Mouse (Mus musculus) heart, embryonic 16.5 days (tissue): ENCODE measurements at regions not wholly inside any gene's neighbourhood (a gene's known extent, or its start where the extent isn't known, plus 50 kb on each side); places are given as distances from the start of the nearest gene placed in this dataset.
"Not testable (repeated sequence)": the region's sequence is repeated elsewhere in the genome, so short reads cannot be mapped to it uniquely, and the experiment has no call there.

Experiments used
- ATAC-seq: fragments of 200-750 bp; cut with Nextera tagmentation; replicated peaks from 2 replicates; pipeline ENCODE4 v1.8.0; 2017; ENCODE audit warnings: moderate number of reproducible peaks; ENCODE audit not compliant: insufficient read depth, low FRiP score; ENCODE audit errors: extremely low read depth
- H3K27ac ChIP-seq: fragments of 300-500 bp; sonication (generic); 2 replicates; pipeline ENCODE4 v1.5.1; 2014; ENCODE audit warnings: mild to moderate bottlenecking, low read length, control low read depth, moderate library complexity
- H3K27me3 ChIP-seq: fragments of 300-500 bp; sonication (generic); 2 replicates; pipeline ENCODE4 v1.6.1; 2014; ENCODE audit warnings: low read length, mixed read lengths; ENCODE audit not compliant: control insufficient read depth, insufficient read depth
- H3K36me3 ChIP-seq: fragments of 300-500 bp; sonication (generic); 2 replicates; pipeline ENCODE4 v1.6.1; 2014; ENCODE audit not compliant: control insufficient read depth, insufficient read depth
- H3K4me1 ChIP-seq: fragments of 300-500 bp; sonication (generic); 2 replicates; pipeline ENCODE4 v1.6.1; 2014; ENCODE audit warnings: low read length, mixed read lengths; ENCODE audit not compliant: control insufficient read depth, insufficient read depth
- H3K4me2 ChIP-seq: fragments of 300-500 bp; sonication (generic); 2 replicates; pipeline ENCODE4 v1.6.1; 2014; ENCODE audit warnings: low read depth, mild to moderate bottlenecking, control low read depth, low read length
- H3K4me3 ChIP-seq: fragments of 300-500 bp; sonication (generic); 2 replicates; pipeline ENCODE4 v1.5.1; 2014; ENCODE audit warnings: mild to moderate bottlenecking, control low read depth, low read length
- H3K9ac ChIP-seq: fragments of 300-500 bp; sonication (generic); 2 replicates; pipeline ENCODE4 v1.6.1; 2014; ENCODE audit warnings: low read length, control low read depth
- H3K9me3 ChIP-seq: fragments of 300-500 bp; sonication (generic); replicated peaks from 2 replicates; pipeline ENCODE4 v1.6.1; 2016; ENCODE audit warnings: low read length; ENCODE audit not compliant: control insufficient read depth
- WGBS: fragments of 180-500 bp; shearing (Covaris S2); extraction: QIAGEN DNeasy Blood & Tissue Kit; methylation state at CpG from one replicate; pipeline ENCODE4 v1.1.7; 2014; 5-methylcytosine and 5-hydroxymethylcytosine counted together

- Histone ChIP-seq H3K4me1 (no peaks in the 10 kb centered on the region), H3K9me3 (no peaks in the 10 kb centered on the region)
Measured at GRCm38 (mm10) chr14:89922316-89922715, 1451.1 kb upstream of the Pcdh20 start.

GRCm38 (mm10) chr14:89920586-89920985 is 1449.4 kb upstream of the Pcdh20 start:
- not testable (repeated sequence) for H3K9ac ChIP-seq, H3K4me1 ChIP-seq, H3K27ac ChIP-seq, H3K4me3 ChIP-seq, H3K9me3 ChIP-seq, ATAC-seq, H3K27me3 ChIP-seq, H3K36me3 ChIP-seq, H3K4me2 ChIP-seq
- WGBS = 0% methylated on average over 1 of the region's 1 CpGs

More at GRCm38 (mm10) chr14:89922316-89922715, 1451.1 kb upstream of the Pcdh20 start:
- Histone ChIP-seq H3K9ac (no peak overlapping the region), H3K4me2 (no peak overlapping the region), H3K4me3 (no peak overlapping the region), H3K36me3 (no peaks in the 10 kb centered on the region), H3K27me3 (no peaks in the 10 kb centered on the region), H3K27ac (no peak overlapping the region)
- ATAC-seq = no peak
- 58% methylated on average over 1 of the region's 1 CpGs for WGBS

GRCm38 (mm10) chr14:89898701-89899227 is 1427.6 kb upstream of the Pcdh20 start:
- not testable (repeated sequence) for H3K27me3 ChIP-seq, H3K27ac ChIP-seq, H3K4me2 ChIP-seq, H3K4me3 ChIP-seq, H3K9me3 ChIP-seq, ATAC-seq, H3K9ac ChIP-seq, H3K4me1 ChIP-seq, H3K36me3 ChIP-seq
- WGBS = 61% methylated on average over 22 of the region's 34 CpGs

GRCm38 (mm10) chr14:89898135-89898534 is 1426.9 kb upstream of the Pcdh20 start:
- not testable (repeated sequence) for H3K4me1 ChIP-seq, H3K27ac ChIP-seq, ATAC-seq, H3K4me3 ChIP-seq, H3K9me3 ChIP-seq, H3K27me3 ChIP-seq, H3K36me3 ChIP-seq, H3K4me2 ChIP-seq, H3K9ac ChIP-seq
- WGBS = 85% methylated on average over 16 of the region's 22 CpGs

- 56% methylated on average over 16 of the region's 16 CpGs for WGBS
- not testable (repeated sequence) for H3K9me3 ChIP-seq, ATAC-seq, H3K27ac ChIP-seq, H3K4me3 ChIP-seq, H3K36me3 ChIP-seq, H3K4me1 ChIP-seq, H3K27me3 ChIP-seq, H3K9ac ChIP-seq
- peak overlapping the region; percentile 26; the same call in 1 of the 2 replicates for H3K4me2 ChIP-seq
Measured at GRCm38 (mm10) chr14:89896891-89897290, 1425.7 kb upstream of the Pcdh20 start.
